Mouse (Mus musculus) CD4-positive naive resting alpha-beta T cell, adult 57 days (primary cell): ENCODE measurements around the gene Slc25a41. TPM values are rescaled to one million over a fixed set of nuclear protein-coding genes. Genes with fewer than 3 reads are reported as not detected.

Source experiments
- total RNA-seq: library from RNA; stranded (reverse); gene quantifications from one replicate; pipeline ENCODE4 v1.2.4, GENCODE M21; 2023

Slc25a41 gene
- total RNA-seq: not detected

GRCm38 (mm10) chr17:57041554-57041953 lies at the start of gene Slc25a41:
Gene Slc25a41, minus strand, starts transcription at chr17:57041654.

GRCm38 (mm10) chr17:57087049-57087832 lies 45.8 kb upstream of the Slc25a41 start, which contains the start of gene Tubb4a:
Gene Tubb4a, minus strand, starts transcription at chr17:57087782.

GRCm38 (mm10) chr17:57078336-57078735 lies 36.9 kb upstream of the Slc25a41 start, which contains the start of gene Dennd1c:
Gene Dennd1c, minus strand, starts transcription at chr17:57078514.

GRCm38 (mm10) chr17:57059486-57059977 lies 18.1 kb upstream of the Slc25a41 start, which contains the start of gene Slc25a23:
Gene Slc25a23, minus strand, starts transcription at chr17:57059863.

GRCm38 (mm10) chr17:57058891-57059485 lies 17.5 kb upstream of the Slc25a41 start, which contains the start of gene Crb3:
Gene Crb3, plus strand, starts transcription at chr17:57059105.

GRCm38 (mm10) chr17:57030931-57031660 lies 10.4 kb downstream of the Slc25a41 start, which contains the start of gene Khsrp:
Gene Khsrp, minus strand, starts transcription at chr17:57031522.

GRCm38 (mm10) chr17:57011236-57012141 lies 30.0 kb downstream of the Slc25a41 start, which contains the start of the genes Gtf2f1 and Gm17949:
Gene Gtf2f1, minus strand, starts transcription at chr17:57011288.
Gene Gm17949, plus strand, starts transcription at chr17:57011469.

GRCm38 (mm10) chr17:56999968-57000609 lies 41.4 kb downstream of the Slc25a41 start, which contains the start of gene Pspn:
Gene Pspn, minus strand, starts transcription at chr17:57000018.

GRCm38 (mm10) chr17:56997029-56997667 lies 44.3 kb downstream of the Slc25a41 start, which contains the start of gene Alkbh7:
Gene Alkbh7, plus strand, starts transcription at chr17:56997339.

GRCm38 (mm10) chr17:56990115-56990746 lies 51.2 kb downstream of the Slc25a41 start, which contains the start of gene Clpp:
Gene Clpp, plus strand, starts transcription at chr17:56990305.

Other genes starting within 250 kb of the Slc25a41 start
- gene Rfx2, start 210.6 kb downstream of the Slc25a41 start, total RNA-seq: 17.7 TPM
- gene Acsbg2, start 167.2 kb downstream of the Slc25a41 start, total RNA-seq: not detected
- gene 1700061G19Rik, start 166.2 kb downstream of the Slc25a41 start, total RNA-seq: 0.65 TPM
- gene Mllt1, start 106.2 kb downstream of the Slc25a41 start, total RNA-seq: 37.9 TPM
- not detected for gene Acer1, start 59.5 kb downstream of the Slc25a41 start, total RNA-seq
- 28.6 TPM for gene Clpp, start 51.3 kb downstream of the Slc25a41 start, total RNA-seq
- gene Alkbh7, start 44.3 kb downstream of the Slc25a41 start, total RNA-seq: 12.4 TPM
- gene Pspn, start 41.6 kb downstream of the Slc25a41 start, total RNA-seq: not detected
- gene Gtf2f1, start 30.4 kb downstream of the Slc25a41 start, total RNA-seq: 57.0 TPM
- gene Gm17949, start 30.2 kb downstream of the Slc25a41 start, total RNA-seq: not detected
- gene Khsrp, start 10.1 kb downstream of the Slc25a41 start, total RNA-seq: 127 TPM
- gene Crb3, start 17.5 kb upstream of the Slc25a41 start, total RNA-seq: 1.9 TPM
- 36.3 TPM for gene Slc25a23, start 18.2 kb upstream of the Slc25a41 start, total RNA-seq
- 170 TPM for gene Dennd1c, start 36.9 kb upstream of the Slc25a41 start, total RNA-seq
- 2.1 TPM for gene Tubb4a, start 46.1 kb upstream of the Slc25a41 start, total RNA-seq
- gene Tnfsf9, start 63.7 kb upstream of the Slc25a41 start, total RNA-seq: 2.3 TPM
- not detected for gene Cd70, start 108.1 kb upstream of the Slc25a41 start, total RNA-seq
- 1.3 TPM for gene Tnfsf14, start 152.5 kb upstream of the Slc25a41 start, total RNA-seq
- gene C3, start 186.5 kb upstream of the Slc25a41 start, total RNA-seq: 40.1 TPM
- gene Gpr108, start 206.8 kb upstream of the Slc25a41 start, total RNA-seq: 44.4 TPM
- 4.5 TPM for gene Trip10, start 207.8 kb upstream of the Slc25a41 start, total RNA-seq
- gene Vav1, start 237.4 kb upstream of the Slc25a41 start, total RNA-seq: 164 TPM